Mouse (Mus musculus): ENCODE results near the gene Tmed10. TPM values are rescaled to one million over a fixed set of nuclear protein-coding genes. Genes with fewer than 3 reads are reported as not detected.

Gene Tmed10
- total RNA-seq, 2 experiments from 2014 or later: 112 to 123 TPM

DNA sequence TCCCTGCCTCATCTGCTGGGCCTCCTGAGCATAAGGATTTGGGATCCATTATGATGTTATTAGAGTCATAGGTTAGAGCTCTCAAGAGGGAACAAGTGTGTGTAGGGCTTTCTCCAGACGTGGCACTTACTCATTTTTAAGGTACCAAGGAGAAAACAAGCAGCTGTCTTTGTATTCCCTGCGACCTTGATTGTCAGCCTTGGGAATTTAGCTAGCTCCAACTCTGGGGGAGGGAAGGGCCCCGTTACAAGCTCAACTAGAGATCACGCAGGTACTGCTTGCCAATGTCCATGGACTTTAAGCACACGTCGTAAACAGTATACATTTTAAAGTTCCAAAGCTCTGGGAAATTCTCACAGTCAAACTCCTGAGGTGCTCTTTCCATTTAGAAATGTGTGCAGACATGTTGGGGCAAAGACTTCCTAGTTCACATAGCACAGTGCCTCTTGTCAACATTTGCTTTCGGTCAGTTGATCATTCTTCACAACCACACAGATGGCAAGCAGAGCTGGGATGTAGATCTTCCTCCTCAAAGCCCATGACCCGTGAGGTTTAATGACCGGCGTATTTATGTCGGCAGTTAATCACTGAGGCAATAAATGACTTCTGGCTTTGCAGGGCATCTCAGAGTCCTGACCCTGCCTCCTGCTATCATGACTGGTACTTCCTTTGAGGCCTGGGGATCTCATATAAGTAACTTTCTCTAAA, 76.4 kb downstream of the Tmed10 start:
- TF ChIP-seq CTCF (IDR thresholded peaks at IDR 0.05): no peak
- intact Hi-C loops (cut with DNase I): no loop called here
- DNase-seq: no peak
- Histone ChIP-seq H3K27ac (peak overlapping the region; percentile 46; the same call in 1 of the 2 replicates), H3K4me3 (no peak overlapping the region)

GRCm38 (mm10) chr12:85297345-85297997, 77.2 kb downstream of the Tmed10 start:
- no peak for TF ChIP-seq CTCF (IDR thresholded peaks at IDR 0.05)
- intact Hi-C loops (cut with DNase I): no loop called here
- no peak for DNase-seq
- Histone ChIP-seq H3K4me3 (no peak overlapping the region), H3K27ac (peak overlapping the region; percentile 43)

GRCm38 (mm10) chr12:85296915-85297314, 77.7 kb downstream of the Tmed10 start:
- intact Hi-C loops (cut with DNase I): no loop called here
- TF ChIP-seq CTCF (IDR thresholded peaks at IDR 0.05): no peak
- DNase-seq: no peak
- H3K27ac ChIP-seq: peak overlapping the region; percentile 43
- H3K4me3 ChIP-seq: no peak overlapping the region

GRCm38 (mm10) chr12:85295506-85295905, 79.1 kb downstream of the Tmed10 start:
- TF ChIP-seq CTCF (IDR thresholded peaks at IDR 0.05): no peak
- no peak for DNase-seq
- intact Hi-C loops (cut with DNase I): no loop called here
- Histone ChIP-seq H3K4me3 (no peak overlapping the region), H3K27ac (no peak overlapping the region)

- no peak for DNase-seq
- H3K4me3 ChIP-seq: no peak overlapping the region
- no peak overlapping the region for H3K27ac ChIP-seq
- TF ChIP-seq CTCF (IDR thresholded peaks at IDR 0.05): peak; percentile 34
- intact Hi-C loops (cut with DNase I): no loop called here
Measured at GRCm38 (mm10) chr12:85292906-85293305, 81.7 kb downstream of the Tmed10 start.

GRCm38 (mm10) chr12:85292288-85292687, 82.4 kb downstream of the Tmed10 start:
- H3K27ac ChIP-seq: no peak overlapping the region
- intact Hi-C loops (cut with DNase I): no loop called here
- no peak overlapping the region for H3K4me3 ChIP-seq
- no peak for TF ChIP-seq CTCF (IDR thresholded peaks at IDR 0.05)
- DNase-seq: no peak

DNA sequence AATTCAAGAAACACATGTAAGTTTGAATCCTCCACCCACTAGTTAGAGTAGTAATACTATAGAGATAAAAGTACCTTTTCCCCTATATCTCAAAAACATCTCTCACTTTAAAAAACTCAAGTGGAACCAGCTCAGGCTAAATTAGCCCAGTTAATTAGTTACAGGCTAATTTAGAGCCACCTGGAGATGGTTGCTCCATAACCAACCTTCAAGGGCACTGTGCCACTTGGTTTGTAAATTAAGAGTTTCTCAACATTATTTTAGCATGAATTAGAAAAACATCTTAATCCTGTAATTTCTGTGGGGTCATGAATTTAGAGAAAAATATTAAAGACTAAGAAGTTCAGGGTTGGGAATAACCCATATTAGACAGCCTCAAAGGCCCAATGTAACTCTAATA, 83.1 kb downstream of the Tmed10 start:
- Histone ChIP-seq H3K27ac (no peak overlapping the region), H3K4me3 (no peak overlapping the region)
- no peak for TF ChIP-seq CTCF (IDR thresholded peaks at IDR 0.05)
- intact Hi-C loops (cut with DNase I): no loop called here
- DNase-seq: no peak

- intact Hi-C loops (cut with DNase I): no loop called here
- peak overlapping the region; percentile 82 for H3K4me3 ChIP-seq
Measured at GRCm38 (mm10) chr12:85290633-85291032, 84.0 kb downstream of the Tmed10 start.

More at GRCm38 (mm10) chr12:85290633-85291032, 84.0 kb downstream of the Tmed10 start:
- H3K27ac ChIP-seq: peak overlapping the region; percentile 91; the same call in 1 of the 2 replicates
- TF ChIP-seq CTCF (IDR thresholded peaks at IDR 0.05): no peak
- no peak for DNase-seq

Other genes starting within 250 kb of the Tmed10 start
- 1 to 10 TPM in 1 of 2 experiments, under 1 TPM in 1; 0.94 to 1.1 TPM for gene Rps6kl1, start 223.6 kb downstream of the Tmed10 start, total RNA-seq (2021)
- 1 to 10 TPM; 1.5 to 1.8 TPM for gene Pgf, start 197.1 kb downstream of the Tmed10 start, total RNA-seq (2021)
- 10 to 100 TPM; 56.1 to 63.1 TPM for gene Eif2b2, start 155.4 kb downstream of the Tmed10 start, total RNA-seq (2021)
- 10 to 100 TPM in 1 of 2 experiments, 1 to 10 TPM in 1; 8.9 to 10.6 TPM for gene Mlh3, start 104.2 kb downstream of the Tmed10 start, total RNA-seq (2021)
- gene Acyp1, start 86.4 kb downstream of the Tmed10 start, total RNA-seq (2021): 10 to 100 TPM; 37.9 to 52.7 TPM
- gene Zc2hc1c, start 86.3 kb downstream of the Tmed10 start, total RNA-seq (2021): 1 to 10 TPM in 1 of 2 experiments, under 1 TPM in 1; 0.95 to 1.7 TPM
- gene Nek9, start 35.5 kb downstream of the Tmed10 start, total RNA-seq (2021): 100 to 1,000 TPM in 1 of 2 experiments, 10 to 100 TPM in 1; 99.2 to 131 TPM
- gene Fos, start 99.0 kb upstream of the Tmed10 start, total RNA-seq (2021): 1 to 10 TPM; 3.6 to 8.7 TPM
- 1 to 10 TPM; 3.9 to 8.8 TPM for gene Jdp2, start 224.2 kb upstream of the Tmed10 start, total RNA-seq (2021)

Data from gastrocnemius, adult 2 months (tissue).